Mouse (Mus musculus): ENCODE measurements around the gene Grsf1. TPM values are rescaled to one million over a fixed set of nuclear protein-coding genes. Genes with fewer than 3 reads are reported as not detected.

Gene Grsf1
- polyA plus RNA-seq, 1 experiment from 2014 or later = 82.0 TPM

DNA sequence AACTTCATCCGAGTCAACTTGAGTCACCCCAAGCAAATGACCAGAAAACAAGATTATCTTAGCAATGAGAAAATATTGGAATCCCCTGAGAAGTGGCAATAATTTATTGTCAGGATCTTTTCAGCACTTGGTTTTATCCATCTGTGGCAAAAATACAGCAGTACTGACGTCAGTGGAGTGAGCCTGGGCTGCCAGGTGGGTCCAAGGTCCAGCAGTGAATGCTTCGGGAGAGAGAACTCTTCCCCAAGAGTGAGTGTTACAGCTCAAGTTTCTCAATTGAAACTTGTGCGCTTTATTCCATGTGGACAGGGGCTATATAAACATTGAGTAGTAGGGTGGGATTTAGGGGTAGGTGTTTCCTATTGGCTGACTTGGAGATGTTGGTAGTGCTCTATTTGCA is 26.1 kb upstream of the Grsf1 start:
- no peaks in the 10 kb centered on the region for H3K27me3 ChIP-seq (ENCODE audit: insufficient read depth, low read length)
- no peak for TF ChIP-seq CTCF (IDR thresholded peaks at IDR 0.05; ENCODE audit: low read depth)
- H3K9me3 ChIP-seq (replicated peaks; ENCODE audit: low read length) = no peaks in the 10 kb centered on the region
- H3K9ac ChIP-seq (ENCODE audit: low read depth, low read length) = no peak overlapping the region
- H3K4me1 ChIP-seq (replicated peaks; ENCODE audit: insufficient read depth, low read length) = no peaks in the 10 kb centered on the region
- DNase-seq (ENCODE audit: low spot score) (no peak), ATAC-seq (replicated peaks; ENCODE audit: low FRiP score, low read depth) (peak; percentile 61; the same call in 1 of the 2 replicates)
- H3K4me3 ChIP-seq (replicated peaks; ENCODE audit: low read depth, low read length) = no peak overlapping the region
- no peaks in the 10 kb centered on the region for H3K36me3 ChIP-seq (ENCODE audit: insufficient read depth, low read length)
- 65% methylated on average over 4 of the region's 4 CpGs for WGBS
- no peak overlapping the region for H3K27ac ChIP-seq
- H3K4me2 ChIP-seq (ENCODE audit: low read length) = no peak overlapping the region

DNA sequence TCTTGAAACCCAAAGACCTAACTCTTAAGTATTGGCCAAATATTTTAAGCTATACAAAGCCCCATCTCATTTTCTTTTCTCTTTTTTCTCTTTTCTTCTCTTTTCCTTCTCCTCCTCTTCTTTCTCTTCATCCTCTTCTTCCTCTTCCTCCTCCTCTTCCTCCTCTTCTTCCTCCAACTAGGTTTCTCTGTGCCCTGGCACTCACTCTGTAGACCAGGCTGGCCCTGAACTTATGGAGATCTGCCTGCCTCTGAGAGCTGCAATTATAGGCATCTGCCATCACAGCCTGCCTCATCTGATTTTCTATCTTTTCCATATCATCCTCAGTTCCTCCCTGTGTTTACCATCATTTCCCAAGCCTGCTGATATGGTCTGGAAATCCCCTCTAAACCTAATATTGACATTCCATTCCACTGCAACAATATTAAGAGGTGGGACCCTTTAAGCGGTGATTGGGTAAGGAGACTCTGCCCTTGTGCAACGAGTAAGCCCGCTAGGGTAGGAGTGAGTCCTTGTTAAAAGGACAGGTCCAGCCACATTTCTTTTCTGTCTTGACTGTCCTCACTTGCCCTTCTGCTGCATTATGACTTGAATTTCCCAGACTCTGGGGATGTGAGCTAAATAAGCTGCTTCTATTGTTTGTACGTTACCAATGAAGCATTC is 23.4 kb upstream of the Grsf1 start:
- no peak overlapping the region for H3K4me2 ChIP-seq (ENCODE audit: low read length)
- no peaks in the 10 kb centered on the region for H3K4me1 ChIP-seq (replicated peaks; ENCODE audit: insufficient read depth, low read length)
- H3K9me3 ChIP-seq (replicated peaks; ENCODE audit: low read length) = no peaks in the 10 kb centered on the region
- no peak overlapping the region for H3K4me3 ChIP-seq (replicated peaks; ENCODE audit: low read depth, low read length)
- no peaks in the 10 kb centered on the region for H3K27me3 ChIP-seq (ENCODE audit: insufficient read depth, low read length)
- DNase-seq (ENCODE audit: low spot score) (no peak), ATAC-seq (replicated peaks; ENCODE audit: low FRiP score, low read depth) (no peak)
- H3K36me3 ChIP-seq (ENCODE audit: insufficient read depth, low read length) = no peaks in the 10 kb centered on the region
- no peak overlapping the region for H3K27ac ChIP-seq
- 71% methylated on average over 4 of the region's 4 CpGs for WGBS
- no peak overlapping the region for H3K9ac ChIP-seq (ENCODE audit: low read depth, low read length)
- no peak for TF ChIP-seq CTCF (IDR thresholded peaks at IDR 0.05; ENCODE audit: low read depth)

DNA sequence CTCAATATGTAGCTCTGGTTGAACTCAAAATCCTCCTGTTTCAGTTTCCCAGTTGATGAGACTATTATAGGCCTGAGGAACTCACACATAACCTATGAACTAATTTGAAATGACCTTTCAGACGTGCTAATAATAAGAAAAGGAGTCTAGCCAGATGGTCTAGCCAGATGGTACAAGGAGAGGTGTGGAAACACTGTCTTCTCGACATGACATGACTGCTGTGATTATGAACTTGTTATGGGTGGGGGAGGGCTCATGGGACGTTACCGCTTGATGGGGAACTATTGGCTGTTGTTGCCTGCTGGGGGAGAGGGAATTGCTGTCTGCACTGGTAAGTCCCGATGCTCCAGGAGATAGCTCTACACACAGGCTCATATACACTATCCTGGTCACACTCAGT is 21.3 kb upstream of the Grsf1 start:
- Histone ChIP-seq H3K4me1 (replicated peaks; ENCODE audit: insufficient read depth, low read length) (no peaks in the 10 kb centered on the region), H3K9ac (ENCODE audit: low read depth, low read length) (no peak overlapping the region), H3K4me3 (replicated peaks; ENCODE audit: low read depth, low read length) (no peak overlapping the region), H3K27ac (no peak overlapping the region), H3K4me2 (ENCODE audit: low read length) (no peak overlapping the region), H3K9me3 (replicated peaks; ENCODE audit: low read length) (no peaks in the 10 kb centered on the region), H3K36me3 (ENCODE audit: insufficient read depth, low read length) (no peaks in the 10 kb centered on the region), H3K27me3 (ENCODE audit: insufficient read depth, low read length) (no peaks in the 10 kb centered on the region)
- 81% methylated on average over 5 of the region's 5 CpGs for WGBS
- ATAC-seq (replicated peaks; ENCODE audit: low FRiP score, low read depth) (no peak), DNase-seq (ENCODE audit: low spot score) (no peak)
- no peak for TF ChIP-seq CTCF (IDR thresholded peaks at IDR 0.05; ENCODE audit: low read depth)

DNA sequence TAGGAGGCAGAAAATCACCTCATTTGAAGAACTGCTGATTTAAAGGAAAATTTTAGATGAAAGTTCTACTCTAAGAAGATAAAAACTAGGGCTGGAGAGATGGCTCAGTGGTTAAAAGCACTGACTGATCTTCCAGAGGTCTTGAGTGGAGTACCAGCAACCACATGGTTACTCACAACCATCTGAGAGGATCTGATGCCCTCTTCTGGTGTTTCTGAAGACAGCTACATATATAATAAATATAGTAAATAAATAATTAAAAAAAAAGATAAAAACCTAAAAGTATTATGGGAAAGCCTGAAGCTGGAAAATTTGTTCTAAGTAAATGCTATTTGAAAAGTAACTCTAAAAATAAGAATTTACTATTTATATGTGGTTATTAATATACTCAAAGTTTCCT is 17.1 kb upstream of the Grsf1 start:
- Histone ChIP-seq H3K4me2 (ENCODE audit: low read length) (no peak overlapping the region), H3K4me1 (replicated peaks; ENCODE audit: insufficient read depth, low read length) (no peaks in the 10 kb centered on the region), H3K9me3 (replicated peaks; ENCODE audit: low read length) (no peaks in the 10 kb centered on the region), H3K4me3 (replicated peaks; ENCODE audit: low read depth, low read length) (no peak overlapping the region), H3K27me3 (ENCODE audit: insufficient read depth, low read length) (no peaks in the 10 kb centered on the region), H3K27ac (no peak overlapping the region), H3K36me3 (ENCODE audit: insufficient read depth, low read length) (no peaks in the 10 kb centered on the region), H3K9ac (ENCODE audit: low read depth, low read length) (no peak overlapping the region)
- no peak for TF ChIP-seq CTCF (IDR thresholded peaks at IDR 0.05; ENCODE audit: low read depth)
- ATAC-seq (replicated peaks; ENCODE audit: low FRiP score, low read depth) = no peak
- no peak for DNase-seq (ENCODE audit: low spot score)

DNA sequence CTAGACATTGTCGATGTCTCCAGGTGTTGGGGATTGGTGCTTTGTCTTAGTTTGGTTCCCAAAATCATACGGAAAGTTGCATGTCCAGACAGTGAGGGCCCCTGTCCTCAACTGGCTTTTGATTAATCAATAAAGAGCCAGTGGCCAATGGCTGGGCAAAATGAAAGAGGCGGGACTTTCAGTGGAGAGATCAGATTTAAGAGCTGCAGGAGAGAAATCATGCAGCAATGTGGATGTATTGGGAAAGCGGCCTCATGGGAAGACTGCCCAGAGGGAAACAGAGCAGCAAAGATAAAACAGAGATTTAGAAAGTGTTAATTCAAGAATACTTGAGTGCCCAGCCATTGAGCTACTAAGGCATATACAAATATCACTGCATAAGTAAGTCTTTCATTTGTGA is 16.6 kb upstream of the Grsf1 start:
- ATAC-seq (replicated peaks; ENCODE audit: low FRiP score, low read depth) = no peak
- Histone ChIP-seq H3K27ac (no peak overlapping the region), H3K9me3 (replicated peaks; ENCODE audit: low read length) (no peaks in the 10 kb centered on the region), H3K27me3 (ENCODE audit: insufficient read depth, low read length) (no peaks in the 10 kb centered on the region), H3K4me1 (replicated peaks; ENCODE audit: insufficient read depth, low read length) (no peaks in the 10 kb centered on the region), H3K9ac (ENCODE audit: low read depth, low read length) (no peak overlapping the region), H3K4me3 (replicated peaks; ENCODE audit: low read depth, low read length) (no peak overlapping the region), H3K4me2 (ENCODE audit: low read length) (no peak overlapping the region), H3K36me3 (ENCODE audit: insufficient read depth, low read length) (no peaks in the 10 kb centered on the region)
- no peak for TF ChIP-seq CTCF (IDR thresholded peaks at IDR 0.05; ENCODE audit: low read depth)
- no peak for DNase-seq (ENCODE audit: low spot score)
- 92% methylated on average over 4 of the region's 4 CpGs for WGBS

DNA sequence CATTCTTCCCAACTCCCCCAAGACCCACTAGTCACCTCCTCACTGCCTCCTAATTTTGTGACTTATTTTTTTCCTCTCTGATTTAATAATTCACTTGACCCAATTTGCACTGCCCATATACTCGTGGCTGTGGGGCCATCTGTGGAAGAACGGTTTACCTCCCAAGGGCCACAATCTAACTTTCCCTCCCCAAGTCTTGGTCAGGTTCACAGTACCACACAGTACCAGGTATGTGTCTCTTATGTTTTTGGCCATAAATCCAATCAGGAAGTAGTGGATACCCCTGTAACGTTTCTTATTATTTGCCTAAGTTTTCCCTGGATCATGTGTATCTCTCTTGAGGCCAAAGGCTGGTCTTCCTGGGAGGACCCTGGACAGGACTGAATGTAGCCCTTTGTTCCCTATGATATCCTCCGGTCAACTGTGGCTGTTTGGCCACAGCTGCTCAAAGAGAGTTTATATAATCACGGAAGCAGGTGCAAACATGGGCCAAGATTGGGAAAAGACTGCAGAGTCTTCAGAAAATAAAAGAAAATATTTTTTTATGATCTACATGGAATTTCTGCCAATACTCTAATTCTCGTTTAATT is 15.6 kb upstream of the Grsf1 start:
- no peak overlapping the region for H3K9ac ChIP-seq (ENCODE audit: low read depth, low read length)
- H3K27ac ChIP-seq = no peak overlapping the region
- DNase-seq (ENCODE audit: low spot score) = no peak
- no peaks in the 10 kb centered on the region for H3K4me1 ChIP-seq (replicated peaks; ENCODE audit: insufficient read depth, low read length)
- H3K9me3 ChIP-seq (replicated peaks; ENCODE audit: low read length) = no peaks in the 10 kb centered on the region
- ATAC-seq (replicated peaks; ENCODE audit: low FRiP score, low read depth) = no peak
- H3K4me2 ChIP-seq (ENCODE audit: low read length) = no peak overlapping the region
- H3K4me3 ChIP-seq (replicated peaks; ENCODE audit: low read depth, low read length) = no peak overlapping the region
- no peak for TF ChIP-seq CTCF (IDR thresholded peaks at IDR 0.05; ENCODE audit: low read depth)
- H3K36me3 ChIP-seq (ENCODE audit: insufficient read depth, low read length) = no peaks in the 10 kb centered on the region
- WGBS = 66% methylated on average over 6 of the region's 6 CpGs
- H3K27me3 ChIP-seq (ENCODE audit: insufficient read depth, low read length) = no peaks in the 10 kb centered on the region

Measured in kidney, postnatal 0 days (tissue).